Mouse (Mus musculus) MEL (cell line): Measurements from ENCODE around the gene Ccdc170. TPM values are rescaled to one million over a fixed set of nuclear protein-coding genes. Genes with fewer than 3 reads are reported as not detected.

Experiments used
- DNase-seq: peaks from one replicate; pipeline ENCODE4 v3.0.0; 2011; ENCODE audit warnings: low read depth, low spot score
- H3K27ac ChIP-seq: 2 replicates; pipeline ENCODE4 v1.5.1; 2012; ENCODE audit warnings: low read depth, mild to moderate bottlenecking, control low read depth, low read length, moderate library complexity; ENCODE audit not compliant: control insufficient read depth
- H3K27me3 ChIP-seq, 2 experiments: fragments of 150-350 bp in 1 of 2; sonication (generic) in 1 of 2; 2 replicates each; pipeline ENCODE4 v1.6.1; 2012; ENCODE audit warnings: low read length in 2 of 2, mild to moderate bottlenecking in 2 of 2, improper control_type of control experiment in 1 of 2, moderate library complexity in 1 of 2; ENCODE audit not compliant: insufficient read depth in 2 of 2, control insufficient read depth in 1 of 2
- H3K36me3 ChIP-seq, 2 experiments: 2 replicates each; pipeline ENCODE4 v1.6.1; 2012 to 2014; ENCODE audit warnings: low read length in 2 of 2, improper control_type of control experiment in 1 of 2, inconsistent platforms in 1 of 2, mild to moderate bottlenecking in 1 of 2; ENCODE audit not compliant: insufficient read depth in 2 of 2, control insufficient read depth in 1 of 2
- H3K4me1 ChIP-seq, 2 experiments: fragments of 150-350 bp in 1 of 2; sonication (generic) in 1 of 2; 2 replicates each; pipeline ENCODE4 v1.6.1; 2012; ENCODE audit warnings: low read length in 2 of 2, improper control_type of control experiment in 1 of 2, mild to moderate bottlenecking in 1 of 2; ENCODE audit not compliant: insufficient read depth in 2 of 2, control insufficient read depth in 1 of 2
- H3K4me3 ChIP-seq, 2 experiments: fragments of 150-350 bp in 1 of 2; sonication (generic) in 1 of 2; 2 replicates each; pipeline ENCODE4 v1.5.1; 2012; ENCODE audit warnings: low read depth in 2 of 2, low read length in 2 of 2, mild to moderate bottlenecking in 2 of 2, moderate library complexity in 2 of 2, control low read depth in 1 of 2, improper control_type of control experiment in 1 of 2; ENCODE audit not compliant: control insufficient read depth in 1 of 2, insufficient read depth in 1 of 2
- H3K79me2 ChIP-seq: 2 replicates; pipeline ENCODE4 v1.6.1; 2012; ENCODE audit warnings: mild to moderate bottlenecking, low read length, moderate library complexity; ENCODE audit not compliant: control insufficient read depth, poor library complexity, insufficient read depth
- H3K9ac ChIP-seq: 2 replicates; pipeline ENCODE4 v1.6.1; 2012; ENCODE audit warnings: low read depth, mild to moderate bottlenecking, control low read depth, low read length, moderate library complexity; ENCODE audit not compliant: control insufficient read depth, poor library complexity, severe bottlenecking
- H3K9me3 ChIP-seq: fragments of 150-350 bp; sonication (generic); replicated peaks from 2 replicates; pipeline ENCODE4 v1.6.1; 2012; ENCODE audit warnings: mild to moderate bottlenecking, low read length, improper control_type of control experiment, moderate library complexity; ENCODE audit not compliant: insufficient read depth
- ELF1 ChIP-seq: IDR thresholded peaks from 2 replicates; pipeline ENCODE4 v1.6.1; 2014; ENCODE audit warnings: low read depth, mild to moderate bottlenecking, inconsistent platforms, low read length, improper control_type of control experiment, moderate library complexity
- EP300 ChIP-seq, 2 experiments: IDR thresholded peaks; 2 replicates each; pipeline ENCODE4 v1.6.1; 2011; ENCODE audit warnings: improper control_type of control experiment in 2 of 2, low read length in 2 of 2, low read depth in 1 of 2, mild to moderate bottlenecking in 1 of 2
- GATA1 ChIP-seq: IDR thresholded peaks from 2 replicates; pipeline ENCODE4 v1.6.1; 2011; ENCODE audit warnings: low read depth, low read length, improper control_type of control experiment
- HCFC1 ChIP-seq: IDR thresholded peaks from 2 replicates; pipeline ENCODE4 v1.6.1; 2012; ENCODE audit warnings: low read depth, mild to moderate bottlenecking, inconsistent platforms, low read length, improper control_type of control experiment, moderate library complexity
- KAT2A ChIP-seq: conservative IDR thresholded peaks from 2 replicates; pipeline ENCODE4 v1.6.1; 2012; ENCODE audit warnings: low read depth, low read length, improper control_type of control experiment, inconsistent platforms
- MAFK ChIP-seq: IDR thresholded peaks from 2 replicates; pipeline ENCODE4 v1.6.1; 2011; ENCODE audit warnings: low read depth, mild to moderate bottlenecking, low read length, improper control_type of control experiment, borderline replicate concordance
- MYC ChIP-seq: IDR thresholded peaks from 2 replicates; pipeline ENCODE4 v1.6.1; 2011; ENCODE audit warnings: low read depth, mild to moderate bottlenecking, low read length, improper control_type of control experiment, moderate library complexity
- POLR2AphosphoS2 ChIP-seq: IDR thresholded peaks from 2 replicates; pipeline ENCODE4 v1.6.1; 2011; ENCODE audit warnings: low read length, improper control_type of control experiment
- TAL1 ChIP-seq: IDR thresholded peaks from 2 replicates; pipeline ENCODE4 v1.6.1; 2012; ENCODE audit warnings: mild to moderate bottlenecking, inconsistent platforms, low read length, moderate library complexity, mixed read lengths
- USF2 ChIP-seq, 2 experiments: IDR thresholded peaks; 2 replicates each; pipeline ENCODE4 v1.6.1; 2011 to 2012; ENCODE audit warnings: improper control_type of control experiment in 2 of 2, low read length in 2 of 2, borderline replicate concordance in 1 of 2, inconsistent platforms in 1 of 2, low read depth in 1 of 2, mild to moderate bottlenecking in 1 of 2; ENCODE audit not compliant: insufficient read depth in 1 of 2
- polyA plus RNA-seq, 2 experiments: library from polyadenylated mRNA; stranded (reverse) in 1 of 2; unstranded in 1 of 2; fragments of >175 nt in 1 of 2; fragments of >200 nt in 1 of 2; gene quantifications; 2 replicates each; pipeline versions ENCODE4 v1.2.1 to v1.2.4; 2012; ENCODE audit warnings: low replicate concordance in 2 of 2, low read depth in 1 of 2; ENCODE audit not compliant: insufficient read length in 2 of 2, insufficient read depth in 1 of 2, missing spikeins in 1 of 2
- total RNA-seq: library from RNA; depleted of rRNA; stranded (reverse); fragments of 300-350 nt; gene quantifications from 2 replicates; pipeline ENCODE4 v1.2.3, GENCODE M21; 2012

Gene Ccdc170
- total and polyA plus RNA-seq, 3 experiments: not detected

DNA sequence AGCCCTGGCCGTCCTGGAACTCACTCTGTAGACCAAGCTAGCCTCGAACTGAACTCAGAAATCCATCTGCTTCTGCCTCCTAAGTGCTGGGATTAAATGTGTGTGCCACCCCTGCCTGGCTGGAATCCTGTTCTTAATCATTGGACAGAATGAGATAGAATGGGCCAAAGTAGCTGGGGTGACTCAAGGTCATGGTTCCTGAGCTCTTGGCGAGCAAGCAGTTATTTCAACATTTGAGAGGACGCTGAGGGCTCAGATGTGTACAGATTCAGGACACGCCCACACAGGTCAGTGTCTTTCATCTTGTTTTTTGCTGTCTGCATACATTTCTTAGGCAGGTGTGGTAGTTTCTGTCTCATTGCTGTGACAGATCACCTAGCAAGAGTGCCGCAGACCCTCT is 104.4 kb downstream of the Ccdc170 start:
- TF ChIP-seq POLR2AphosphoS2 (no peak), HCFC1 (no peak), ELF1 (no peak), EP300 (IDR thresholded peaks at IDR 0.05; ENCODE audit: low read depth in 1 of 2, low read length in 2 of 2) (no peak)
- TF ChIP-seq, all 39 proteins: peak for 0
- Histone ChIP-seq H3K79me2 (no peaks in the 10 kb centered on the region), H3K27me3 (no peaks in the 10 kb centered on the region), H3K9me3 (no peaks in the 10 kb centered on the region), H3K36me3 (no peaks in the 10 kb centered on the region), H3K4me3 (no peak overlapping the region), H3K27ac (no peak overlapping the region), H3K9ac (no peak overlapping the region), H3K4me1 (no peaks in the 10 kb centered on the region)
- DNase-seq: no peak

DNA sequence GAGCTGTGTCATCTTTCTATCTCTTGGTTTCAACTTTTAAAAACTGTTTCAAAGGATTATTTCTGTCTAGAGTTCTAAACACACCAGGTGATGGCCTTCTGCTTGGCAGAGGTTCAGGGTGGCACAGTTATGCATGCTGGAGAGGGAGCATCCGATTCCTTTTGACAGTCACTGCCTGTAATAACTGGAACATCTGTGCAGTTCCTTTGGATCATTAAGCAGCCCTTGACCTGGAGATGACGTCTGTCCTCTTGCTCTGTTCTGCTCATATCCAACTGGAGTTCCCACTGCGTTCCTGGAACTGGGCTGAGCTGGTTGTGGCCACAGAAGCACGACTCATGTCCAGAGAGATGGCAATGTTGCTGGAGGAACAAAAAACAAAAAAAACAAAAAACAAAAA is 107.3 kb downstream of the Ccdc170 start:
- no peaks in the 10 kb centered on the region for H3K9me3 ChIP-seq
- H3K36me3 ChIP-seq: no peaks in the 10 kb centered on the region
- H3K27me3 ChIP-seq: no peaks in the 10 kb centered on the region
- H3K27ac ChIP-seq: no peak overlapping the region
- H3K9ac ChIP-seq: no peak overlapping the region
- TF ChIP-seq POLR2AphosphoS2 (no peak), TAL1 (no peak), MAFK (no peak), MYC (no peak)
- no peaks in the 10 kb centered on the region for H3K4me1 ChIP-seq
- H3K79me2 ChIP-seq: no peaks in the 10 kb centered on the region
- DNase-seq: no peak
- H3K4me3 ChIP-seq: no peak overlapping the region

DNA sequence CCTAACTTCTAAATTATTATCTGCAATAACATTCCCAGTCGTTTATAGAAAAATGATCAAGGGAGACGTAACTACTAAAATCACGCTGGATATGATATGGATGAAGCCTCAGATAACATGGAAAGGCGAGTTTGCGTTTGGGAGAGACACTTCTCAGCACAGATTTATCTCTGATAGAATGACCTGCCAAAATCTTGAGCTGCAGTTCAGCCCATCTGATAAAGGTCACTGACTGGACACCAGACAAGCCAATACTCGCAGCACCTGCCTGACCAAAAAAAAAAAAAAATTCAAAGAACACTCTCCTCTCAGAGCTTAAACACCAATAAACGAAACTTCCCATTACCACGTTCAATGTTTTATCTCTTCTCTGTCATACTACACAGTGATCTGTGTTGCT is 108.7 kb downstream of the Ccdc170 start:
- Histone ChIP-seq H3K27me3 (no peaks in the 10 kb centered on the region), H3K27ac (no peak overlapping the region), H3K79me2 (no peaks in the 10 kb centered on the region), H3K4me3 (no peak overlapping the region), H3K4me1 (no peaks in the 10 kb centered on the region), H3K36me3 (no peaks in the 10 kb centered on the region), H3K9me3 (no peaks in the 10 kb centered on the region), H3K9ac (no peak overlapping the region)
- no peak for TF ChIP-seq KAT2A
- no peak for TF ChIP-seq GATA1
- no peak for TF ChIP-seq USF2 (IDR thresholded peaks at IDR 0.05; ENCODE audit: borderline replicate concordance in 1 of 2, insufficient read depth in 1 of 2, low read depth in 1 of 2, low read length in 2 of 2)
- no peak for TF ChIP-seq MAFK
- no peak for DNase-seq
